Mouse (Mus musculus) olfactory bulb, adult 2 months (tissue): ENCODE results near the gene Trak1. TPM values are rescaled to one million over a fixed set of nuclear protein-coding genes. Genes with fewer than 3 reads are reported as not detected.

Experiments used
- H3K27ac ChIP-seq: fragments of 200-500 bp; 2 replicates; pipeline ENCODE4 v1.5.1; 2012; ENCODE audit warnings: low read depth, low read length; ENCODE audit not compliant: insufficient read depth
- H3K4me1 ChIP-seq: fragments of 200-500 bp; 2 replicates; pipeline ENCODE4 v1.6.1; 2012; ENCODE audit warnings: low read length; ENCODE audit not compliant: control insufficient read depth, insufficient read depth
- H3K4me3 ChIP-seq: fragments of 200-500 bp; 2 replicates; pipeline ENCODE4 v1.5.1; 2012; ENCODE audit warnings: mild to moderate bottlenecking, low read depth, low read length, moderate library complexity; ENCODE audit not compliant: insufficient read depth
- CTCF ChIP-seq: fragments of 200-500 bp; IDR thresholded peaks from 2 replicates; pipeline ENCODE4 v1.5.1; 2012; ENCODE audit warnings: low read depth, mild to moderate bottlenecking, low read length, moderate library complexity; ENCODE audit not compliant: insufficient read depth
- POLR2A ChIP-seq: fragments of 200-500 bp; IDR thresholded peaks from 2 replicates; pipeline ENCODE4 v1.6.1; 2012; ENCODE audit warnings: mild to moderate bottlenecking, low read depth, low read length, moderate library complexity; ENCODE audit not compliant: insufficient read depth
- WGBS: fragments of 180-500 bp; shearing (Covaris S2); methylation state at CpG from one replicate; pipeline ENCODE4 v1.1.7; 2018; 5-methylcytosine and 5-hydroxymethylcytosine counted together
- polyA plus RNA-seq: library from polyadenylated mRNA; stranded (reverse); fragments of >200 nt; gene quantifications from 2 replicates; pipeline ENCODE4 v1.2.4, GENCODE M21; 2012; ENCODE audit warnings: low replicate concordance; ENCODE audit not compliant: missing spikeins, insufficient read depth, insufficient read length

Gene Trak1
- polyA plus RNA-seq, 1 experiment: not detected

DNA sequence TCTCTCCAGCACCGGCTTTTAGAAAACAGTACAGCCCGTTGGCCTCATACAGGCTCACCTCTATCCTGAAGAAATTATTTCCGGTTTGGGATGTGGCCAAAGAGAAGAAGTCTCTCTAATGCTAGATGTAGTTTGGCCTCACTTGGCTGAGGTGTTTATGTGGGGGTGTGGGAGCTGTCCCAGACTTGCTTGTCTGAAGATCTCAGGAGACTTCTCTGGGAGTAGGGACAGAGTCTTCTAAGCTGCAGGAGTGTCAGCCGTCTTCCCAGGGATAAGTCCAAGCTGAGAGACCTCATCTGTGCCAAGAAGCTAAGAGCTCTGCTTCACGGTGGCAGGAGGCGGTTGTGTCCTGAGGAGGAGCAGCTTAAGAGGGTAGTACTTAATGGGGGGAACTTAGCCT is 5.8 kb downstream of the Trak1 start:
- WGBS: 46% methylated on average over 6 of the region's 6 CpGs
- peaks cover 41% of the 10 kb centered on the region for H3K4me1 ChIP-seq
- no peak overlapping the region for H3K27ac ChIP-seq
- TF ChIP-seq POLR2A (no peak), CTCF (no peak)
- no peak overlapping the region for H3K4me3 ChIP-seq

DNA sequence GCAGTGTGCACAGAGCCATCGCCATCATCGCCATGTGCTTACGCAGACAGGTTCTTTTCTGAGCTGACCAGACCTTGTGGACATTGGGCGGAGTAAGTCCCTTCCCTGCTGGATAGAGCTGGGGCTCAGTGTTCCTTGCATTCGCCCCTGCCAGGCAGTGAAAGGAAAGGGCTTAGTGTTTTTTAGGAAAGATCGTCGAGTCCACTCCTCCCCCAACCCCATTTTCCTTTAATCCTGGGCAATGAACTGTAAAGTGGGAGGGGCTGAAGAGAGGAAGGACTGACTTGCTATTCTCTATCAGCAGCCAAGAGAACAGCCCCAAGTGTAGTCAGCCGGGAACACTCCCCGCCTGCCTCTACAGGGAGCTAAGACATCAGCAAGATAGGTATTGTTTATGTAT is 6.4 kb downstream of the Trak1 start:
- TF ChIP-seq CTCF: no peak
- TF ChIP-seq POLR2A: no peak
- Histone ChIP-seq H3K27ac (no peak overlapping the region), H3K4me1 (peaks cover 36% of the 10 kb centered on the region), H3K4me3 (no peak overlapping the region)
- 37% methylated on average over 9 of the region's 9 CpGs for WGBS

DNA sequence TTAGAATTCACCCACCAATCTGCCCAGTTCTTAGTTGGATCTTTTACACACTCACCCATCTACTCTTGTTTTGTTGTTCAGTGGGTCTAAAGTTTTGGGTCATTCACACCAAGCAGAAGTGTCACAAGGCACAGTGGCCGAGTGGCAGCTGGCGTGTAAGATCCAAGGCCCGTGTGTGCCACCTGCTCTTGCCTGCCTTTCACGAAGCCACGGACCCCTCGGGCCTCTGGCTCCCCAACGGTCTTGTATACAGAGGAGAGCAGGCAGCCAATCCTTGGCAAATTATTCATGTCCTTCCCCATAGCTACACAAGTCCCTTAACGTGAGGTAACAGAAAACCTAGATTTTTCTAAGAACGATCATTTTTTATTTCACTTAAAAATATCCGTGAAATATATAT is 7.2 kb downstream of the Trak1 start:
- H3K4me1 ChIP-seq: peaks cover 36% of the 10 kb centered on the region
- TF ChIP-seq CTCF: no peak
- WGBS: 61% methylated on average over 10 of the region's 10 CpGs

GRCm38 (mm10) chr9:121305456-121305855 is 8.2 kb downstream of the Trak1 start:
- Histone ChIP-seq H3K4me1 (peaks cover 33% of the 10 kb centered on the region), H3K4me3 (no peak overlapping the region), H3K27ac (no peak overlapping the region)
- TF ChIP-seq CTCF (no peak), POLR2A (no peak)
- WGBS: 94% methylated on average over 4 of the region's 4 CpGs

More for the DNA sequence above, 7.2 kb downstream of the Trak1 start:
- Histone ChIP-seq H3K4me3 (no peak overlapping the region), H3K27ac (no peak overlapping the region)

DNA sequence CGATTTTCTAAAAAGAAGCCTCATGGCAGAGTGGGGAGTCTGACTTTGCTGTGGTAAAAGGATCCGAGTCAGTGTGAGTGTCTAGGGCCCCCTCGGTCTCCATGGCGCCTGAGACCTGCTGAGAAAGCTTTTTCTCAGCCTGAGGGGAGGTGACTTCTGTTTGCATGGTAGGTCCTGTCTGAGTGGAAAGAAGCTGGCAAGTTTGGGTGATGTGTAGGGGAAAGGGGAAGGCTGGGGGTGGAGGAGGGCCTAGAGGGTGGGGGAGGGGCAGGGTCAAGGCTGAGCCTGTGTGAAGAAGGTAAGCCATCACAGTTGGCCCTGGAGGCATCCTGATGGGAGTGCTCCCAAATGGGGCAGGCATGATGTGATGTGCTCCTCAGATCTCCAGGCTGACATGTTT is 12.0 kb downstream of the Trak1 start:
- Histone ChIP-seq H3K4me1 (peaks cover 34% of the 10 kb centered on the region), H3K4me3 (no peak overlapping the region), H3K27ac (no peak overlapping the region)
- TF ChIP-seq POLR2A: no peak
- TF ChIP-seq CTCF: no peak
- 33% methylated on average over 4 of the region's 4 CpGs for WGBS

DNA sequence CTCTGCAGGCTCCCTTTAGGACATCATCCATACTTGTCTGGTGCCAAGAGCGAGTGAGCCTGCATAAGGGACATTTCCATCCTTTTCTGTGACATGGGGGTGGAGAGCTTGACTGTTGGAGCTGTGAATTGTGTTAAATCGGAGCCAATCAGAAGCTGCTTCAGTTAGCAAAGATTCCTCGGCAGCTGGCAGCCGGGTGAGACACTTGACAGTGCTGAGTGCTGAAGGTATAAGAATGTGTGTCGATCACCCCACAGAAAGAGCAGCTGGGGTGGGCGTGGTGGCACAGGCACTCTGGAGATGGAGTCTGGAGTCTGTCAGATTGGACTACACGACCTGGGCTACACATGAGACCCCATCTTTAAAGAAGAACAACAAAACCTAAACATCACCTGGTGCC is 13.2 kb downstream of the Trak1 start:
- 61% methylated on average over 7 of the region's 7 CpGs for WGBS
- Histone ChIP-seq H3K4me3 (no peak overlapping the region), H3K27ac (no peak overlapping the region), H3K4me1 (peaks cover 39% of the 10 kb centered on the region)
- TF ChIP-seq POLR2A: no peak
- no peak for TF ChIP-seq CTCF

DNA sequence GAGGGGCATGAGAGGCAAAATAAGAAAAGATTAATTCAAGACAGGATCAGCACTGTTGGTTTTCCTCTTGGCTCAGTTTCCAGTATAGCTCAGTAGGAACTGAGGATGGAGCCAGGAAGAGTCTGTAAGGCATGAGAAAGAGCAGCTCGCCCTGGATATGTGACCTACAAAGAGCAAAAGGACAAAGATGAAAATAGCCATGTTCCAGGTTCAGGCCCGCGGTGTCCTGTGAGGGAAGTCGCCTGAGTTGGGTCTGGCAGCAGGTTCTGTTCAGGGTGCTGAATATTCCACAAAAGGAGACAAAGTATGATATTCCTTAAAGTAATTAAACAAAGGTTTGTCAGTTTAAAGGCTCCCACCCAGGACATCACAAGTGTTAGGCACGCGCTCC is 14.5 kb downstream of the Trak1 start:
- no peak for TF ChIP-seq CTCF
- no peak for TF ChIP-seq POLR2A
- Histone ChIP-seq H3K4me1 (peaks cover 43% of the 10 kb centered on the region), H3K27ac (no peak overlapping the region), H3K4me3 (no peak overlapping the region)
- WGBS: 48% methylated on average over 6 of the region's 6 CpGs

GRCm38 (mm10) chr9:121312237-121312891 is 15.1 kb downstream of the Trak1 start:
- no peak overlapping the region for H3K4me3 ChIP-seq
- TF ChIP-seq POLR2A: no peak
- TF ChIP-seq CTCF: no peak
- no peak overlapping the region for H3K27ac ChIP-seq
- WGBS: 52% methylated on average over 10 of the region's 10 CpGs
- peaks cover 47% of the 10 kb centered on the region for H3K4me1 ChIP-seq

GRCm38 (mm10) chr9:121313656-121314374 is 16.5 kb downstream of the Trak1 start:
- 6% methylated on average over 21 of the region's 21 CpGs for WGBS
- TF ChIP-seq CTCF (no peak), POLR2A (no peak)
- peaks cover 51% of the 10 kb centered on the region for H3K4me1 ChIP-seq
- peak overlapping the region; percentile 38 for H3K27ac ChIP-seq
- H3K4me3 ChIP-seq: peak overlapping the region; percentile 20; the same call in 1 of the 2 replicates
